Mouse (Mus musculus) layer of hippocampus, adult 9-11 months (tissue): Measurements from ENCODE around the gene Nbas.

ENCODE experiments used
- DNase-seq: peaks from one replicate; pipeline ENCODE4 v3.0.0; 2022

Nbas gene

DNA sequence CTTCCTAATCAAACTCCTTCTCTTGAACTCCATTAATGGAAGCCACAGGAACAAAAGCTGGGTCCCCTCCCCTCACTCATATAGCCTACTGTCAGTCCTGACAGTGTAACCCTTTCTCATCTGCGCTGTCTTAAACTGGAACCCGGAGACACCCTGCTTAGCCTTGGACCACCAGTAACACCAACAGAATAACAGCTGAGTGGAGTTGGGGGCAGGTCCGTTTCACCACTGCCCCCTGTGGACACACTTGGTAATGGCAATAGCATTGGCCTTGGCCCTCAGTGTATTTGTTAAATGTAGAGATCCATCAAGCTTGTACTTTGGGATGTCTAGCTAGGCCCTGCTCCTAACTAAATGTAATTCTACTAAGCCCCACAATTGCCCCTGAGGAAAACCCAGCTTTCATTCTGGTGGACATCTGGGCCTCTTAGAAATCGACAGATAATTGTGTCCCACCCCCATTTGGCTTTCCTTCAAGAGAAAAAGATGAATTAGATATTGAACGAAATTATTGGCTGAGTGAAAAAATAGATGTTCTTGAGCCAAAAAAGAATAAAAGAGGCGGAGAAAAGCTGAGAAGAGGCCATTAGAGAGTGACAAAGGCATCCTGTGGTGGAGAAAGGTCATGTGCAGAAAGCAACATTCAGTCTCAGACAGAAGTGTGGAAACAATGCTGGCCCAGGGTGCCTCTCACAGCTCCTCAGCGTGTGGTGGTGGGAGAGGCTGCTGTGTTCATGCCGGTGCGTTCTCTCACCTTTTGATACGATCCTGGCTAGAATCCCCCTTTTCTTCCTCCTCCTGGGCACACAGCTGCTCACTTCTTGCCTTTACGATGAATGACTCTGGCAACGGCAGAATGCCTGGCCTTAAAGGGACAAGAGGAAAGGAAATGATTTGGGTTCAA, 358.1 kb downstream of the Nbas start:
- peak; percentile 13 for DNase-seq
